Comparison of ENCODE assay signal across 20 mouse cellular contexts in genomic region chr16:14438561-14438960, GRCm38 (mm10).
DNase-seq lines count a peak whose midpoint lies in the region; ATAC-seq and TF ChIP-seq lines count a peak whose summit lies in the region.
"Had no signal": no experiment of that assay in that cellular context is flagged by ENCODE, and none has a peak within 500 bp of the region (broad histone marks: within the 10 kb centered on the region; RNA-seq: fewer than 3 reads in every experiment).

No protein-coding gene starts in this region.

- no peak overlapping the region for H3K27ac ChIP-seq in midbrain, postnatal 0 days (ENCODE audit: low read depth, low read length)
- H3K27ac ChIP-seq in midbrain, embryonic 15.5 days, result no peak overlapping the region
- H3K27ac ChIP-seq in intestine, embryonic 16.5 days (ENCODE audit: low read length), result no peak overlapping the region
- H3K27ac ChIP-seq in macrophage, result peak overlapping the region; percentile 15; the same call in 1 of the 2 replicates
- H3K27ac ChIP-seq in kidney, embryonic 16.5 days (ENCODE audit: low read length), result no peak overlapping the region
- H3K27ac ChIP-seq: embryonic facial prominence, embryonic 15.5 days; forebrain, embryonic 10.5 days; heart, embryonic 15.5 days; hindbrain, embryonic 15.5 days had no signal

- no peaks in the 10 kb centered on the region for H3K79me2 ChIP-seq in macrophage (ENCODE audit: inconsistent target)

- no peak overlapping the region for H3K4me2 ChIP-seq in midbrain, postnatal 0 days (ENCODE audit: low read depth, low read length, poor library complexity, severe bottlenecking)
- H3K4me2 ChIP-seq in midbrain, embryonic 15.5 days, result no peak overlapping the region
- no peak overlapping the region for H3K4me2 ChIP-seq in intestine, embryonic 16.5 days (ENCODE audit: low read depth, low read length)
- no peak overlapping the region for H3K4me2 ChIP-seq in kidney, embryonic 16.5 days (replicated peaks; ENCODE audit: low read depth, low read length)
- H3K4me2 ChIP-seq: embryonic facial prominence, embryonic 15.5 days; heart, embryonic 15.5 days; hindbrain, embryonic 15.5 days had no signal

- 0 out of 2 replicates have a peak, but pooled peaks have one; percentile 18 for ATAC-seq in midbrain, postnatal 0 days (ENCODE audit: low FRiP score)
- ATAC-seq in midbrain, embryonic 15.5 days (replicated peaks), result no peak
- ATAC-seq in intestine, embryonic 16.5 days, result peak; percentile 55; the same call in 1 of the 2 replicates
- no peak for ATAC-seq in kidney, embryonic 16.5 days (ENCODE audit: low FRiP score, low TSS enrichment)
- ATAC-seq: forebrain, embryonic 16.5 days had no signal

- intact Hi-C loops in heart, postnatal 25 days (cut with DNase I), result no loop called here

- peaks cover 12% of the 10 kb centered on the region for H3K36me3 ChIP-seq in midbrain, postnatal 0 days (ENCODE audit: insufficient read depth, low read length)
- H3K36me3 ChIP-seq in midbrain, embryonic 15.5 days (replicated peaks), result no peaks in the 10 kb centered on the region
- H3K36me3 ChIP-seq in intestine, embryonic 16.5 days (ENCODE audit: control insufficient read depth, insufficient read depth, low read length), result no peaks in the 10 kb centered on the region
- peaks cover 41% of the 10 kb centered on the region for H3K36me3 ChIP-seq in macrophage (ENCODE audit: inconsistent target)
- H3K36me3 ChIP-seq in kidney, embryonic 16.5 days (ENCODE audit: insufficient read depth, low read length), result peaks cover 9% of the 10 kb centered on the region
- H3K36me3 ChIP-seq: heart, embryonic 15.5 days; hindbrain, embryonic 15.5 days had no signal

- DNase-seq in heart, adult 11 months, result peak; percentile 72
- DNase-seq in heart, postnatal 25 days (ENCODE audit: low spot score), result no peak
- no peak for DNase-seq in midbrain, postnatal 0 days (ENCODE audit: low spot score)
- DNase-seq: adrenal gland, adult 8-10 months; adrenal gland, postnatal 36 days; cerebellum, adult 11 months; cerebellum, adult 8-10 months; cerebellum, postnatal 25 days; gastrocnemius, postnatal 14 days; heart, postnatal 36 days had no signal

- no peaks in the 10 kb centered on the region for H3K9me3 ChIP-seq in midbrain, postnatal 0 days (ENCODE audit: low read length)
- H3K9me3 ChIP-seq in midbrain, embryonic 15.5 days, result no peaks in the 10 kb centered on the region
- no peaks in the 10 kb centered on the region for H3K9me3 ChIP-seq in intestine, embryonic 16.5 days (ENCODE audit: control insufficient read depth, low read length)
- no peaks in the 10 kb centered on the region for H3K9me3 ChIP-seq in kidney, embryonic 16.5 days (ENCODE audit: low read length)
- H3K9me3 ChIP-seq: embryonic facial prominence, embryonic 15.5 days; forebrain, embryonic 10.5 days; heart, embryonic 15.5 days; hindbrain, embryonic 15.5 days had no signal

- no peak for TF ChIP-seq CTCF in midbrain, postnatal 0 days (IDR thresholded peaks at IDR 0.05)

- no peaks in the 10 kb centered on the region for H3K27me3 ChIP-seq in midbrain, postnatal 0 days (ENCODE audit: insufficient read depth, low read length)
- H3K27me3 ChIP-seq in midbrain, embryonic 15.5 days (replicated peaks), result no peaks in the 10 kb centered on the region
- H3K27me3 ChIP-seq in intestine, embryonic 16.5 days (replicated peaks; ENCODE audit: control insufficient read depth, insufficient read depth, low read length), result no peaks in the 10 kb centered on the region
- H3K27me3 ChIP-seq in kidney, embryonic 16.5 days (ENCODE audit: insufficient read depth, low read length), result no peaks in the 10 kb centered on the region
- H3K27me3 ChIP-seq: embryonic facial prominence, embryonic 15.5 days; heart, embryonic 15.5 days; hindbrain, embryonic 15.5 days had no signal

- no peak overlapping the region for H3K4me3 ChIP-seq in midbrain, postnatal 0 days (ENCODE audit: low read depth, low read length)
- H3K4me3 ChIP-seq in midbrain, embryonic 15.5 days, result no peak overlapping the region
- no peak overlapping the region for H3K4me3 ChIP-seq in intestine, embryonic 16.5 days (ENCODE audit: low read length)
- H3K4me3 ChIP-seq in macrophage (ENCODE audit: inconsistent target), result no peak overlapping the region
- no peak overlapping the region for H3K4me3 ChIP-seq in kidney, embryonic 16.5 days (ENCODE audit: low read length)
- H3K4me3 ChIP-seq: embryonic facial prominence, embryonic 15.5 days; erythroblast, embryonic 14.5 days; forebrain, embryonic 10.5 days; heart, embryonic 15.5 days; hindbrain, embryonic 15.5 days had no signal

- WGBS in midbrain, postnatal 0 days, result 94% methylated on average over 7 of the region's 7 CpGs
- WGBS in midbrain, embryonic 15.5 days, result 90% methylated on average over 7 of the region's 7 CpGs
- WGBS in intestine, embryonic 16.5 days, result 84% methylated on average over 7 of the region's 7 CpGs
- WGBS in macrophage (ENCODE audit: missing documents), result 84% methylated on average over 7 of the region's 7 CpGs
- WGBS in kidney, embryonic 16.5 days, result 90% methylated on average over 7 of the region's 7 CpGs

- no peaks in the 10 kb centered on the region for H3K4me1 ChIP-seq in midbrain, postnatal 0 days (ENCODE audit: insufficient read depth, low read length)
- H3K4me1 ChIP-seq in midbrain, embryonic 15.5 days, result no peaks in the 10 kb centered on the region
- no peaks in the 10 kb centered on the region for H3K4me1 ChIP-seq in intestine, embryonic 16.5 days (ENCODE audit: control insufficient read depth, insufficient read depth, low read length)
- no peaks in the 10 kb centered on the region for H3K4me1 ChIP-seq in kidney, embryonic 16.5 days (ENCODE audit: insufficient read depth, low read length)
- H3K4me1 ChIP-seq: embryonic facial prominence, embryonic 15.5 days; forebrain, embryonic 10.5 days; heart, embryonic 15.5 days; hindbrain, embryonic 15.5 days had no signal

- H3K9ac ChIP-seq in midbrain, postnatal 0 days (replicated peaks; ENCODE audit: low read length, poor library complexity, severe bottlenecking), result no peak overlapping the region
- H3K9ac ChIP-seq in midbrain, embryonic 15.5 days, result no peak overlapping the region
- no peak overlapping the region for H3K9ac ChIP-seq in intestine, embryonic 16.5 days (ENCODE audit: low read depth, low read length)
- H3K9ac ChIP-seq in kidney, embryonic 16.5 days (replicated peaks; ENCODE audit: low read length), result no peak overlapping the region
- H3K9ac ChIP-seq: embryonic facial prominence, embryonic 15.5 days; heart, embryonic 15.5 days; hindbrain, embryonic 15.5 days had no signal

Comparison
In these comparisons a context has a peak if more than half of its experiments do, and no peak if none do; other contexts are left out.
1. ATAC-seq: peak in midbrain, postnatal 0 days (single experiment) and intestine, embryonic 16.5 days (single experiment); none in midbrain, embryonic 15.5 days (single experiment) and kidney, embryonic 16.5 days (single experiment).